Mouse (Mus musculus) kidney, embryonic 16.5 days (tissue): ENCODE measurements at regions not wholly inside any gene's neighbourhood (a gene's known extent, or its start where the extent isn't known, plus 50 kb on each side); places are given as distances from the start of the nearest gene placed in this dataset.

ENCODE experiments used
- ATAC-seq: fragments of 200-750 bp; cut with Nextera tagmentation; 2 replicates; pipeline ENCODE4 v1.8.0; 2017; ENCODE audit warnings: moderate TSS enrichment; ENCODE audit not compliant: low FRiP score, low TSS enrichment
- H3K27ac ChIP-seq: fragments of 300-500 bp; sonication (generic); 2 replicates; pipeline ENCODE4 v1.5.1; 2014; ENCODE audit warnings: low read length
- H3K27me3 ChIP-seq: fragments of 300-500 bp; sonication (generic); 2 replicates; pipeline ENCODE4 v1.6.1; 2014; ENCODE audit warnings: low read length, control low read depth, mixed read lengths; ENCODE audit not compliant: insufficient read depth
- H3K36me3 ChIP-seq: fragments of 300-500 bp; sonication (generic); 2 replicates; pipeline ENCODE4 v1.6.1; 2014; ENCODE audit warnings: low read length, control low read depth, mixed read lengths; ENCODE audit not compliant: insufficient read depth
- H3K4me1 ChIP-seq: fragments of 300-500 bp; sonication (generic); 2 replicates; pipeline ENCODE4 v1.6.1; 2014; ENCODE audit warnings: low read length, control low read depth, mixed read lengths; ENCODE audit not compliant: insufficient read depth
- H3K4me2 ChIP-seq: fragments of 300-500 bp; sonication (generic); replicated peaks from 2 replicates; pipeline ENCODE4 v1.6.1; 2014; ENCODE audit warnings: low read depth, low read length
- H3K4me3 ChIP-seq: fragments of 300-500 bp; sonication (generic); 2 replicates; pipeline ENCODE4 v1.5.1; 2014; ENCODE audit warnings: mild to moderate bottlenecking, low read length
- H3K9ac ChIP-seq: fragments of 300-500 bp; sonication (generic); replicated peaks from 2 replicates; pipeline ENCODE4 v1.6.1; 2014; ENCODE audit warnings: low read length
- H3K9me3 ChIP-seq: fragments of 300-500 bp; sonication (generic); 2 replicates; pipeline ENCODE4 v1.6.1; 2016; ENCODE audit warnings: low read length, control low read depth
- WGBS: fragments of 180-500 bp; shearing (Covaris S2); extraction: QIAGEN DNeasy Blood & Tissue Kit; methylation state at CpG from one replicate; pipeline ENCODE4 v1.1.7; 2014; 5-methylcytosine and 5-hydroxymethylcytosine counted together

DNA sequence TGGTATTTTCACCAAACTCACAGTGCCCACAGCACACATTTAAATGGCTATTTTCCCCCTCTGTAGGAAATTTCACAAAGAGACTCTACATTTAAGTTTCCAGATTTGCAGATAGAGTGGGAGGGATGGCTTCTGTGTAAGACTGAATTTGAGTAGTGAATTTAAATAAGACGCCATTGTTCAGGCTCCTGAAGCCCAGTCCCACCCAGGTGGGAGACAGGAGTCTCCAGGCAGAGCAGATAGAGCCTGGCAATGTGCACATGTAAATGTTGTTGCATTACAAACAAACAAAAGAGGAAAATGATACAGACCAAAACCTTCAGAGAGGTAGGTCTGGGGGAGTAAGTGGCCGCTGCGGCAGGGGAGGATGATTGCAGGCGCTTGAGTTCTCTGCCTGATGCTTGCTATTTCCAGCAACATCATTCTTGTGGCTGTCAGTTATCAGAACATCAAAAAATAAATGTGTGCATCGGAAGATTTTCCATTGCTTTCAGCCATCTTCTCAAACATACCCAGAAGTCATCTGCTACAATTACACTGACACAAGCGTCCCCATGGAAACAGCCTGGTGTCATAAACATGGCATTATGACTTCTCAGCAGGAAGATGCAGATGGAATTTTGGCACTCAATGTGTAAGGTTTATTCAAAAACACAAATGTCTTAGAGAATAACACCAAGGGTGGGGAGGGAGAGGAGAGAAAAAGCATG lies 318.5 kb downstream of the Phkb start:
- Histone ChIP-seq H3K36me3 (no peaks in the 10 kb centered on the region), H3K4me2 (no peak overlapping the region), H3K9ac (no peak overlapping the region), H3K4me3 (no peak overlapping the region), H3K4me1 (no peaks in the 10 kb centered on the region), H3K27ac (no peak overlapping the region), H3K27me3 (no peaks in the 10 kb centered on the region), H3K9me3 (no peaks in the 10 kb centered on the region)
- ATAC-seq: no peak
- 80% methylated on average over 6 of the region's 6 CpGs for WGBS

DNA sequence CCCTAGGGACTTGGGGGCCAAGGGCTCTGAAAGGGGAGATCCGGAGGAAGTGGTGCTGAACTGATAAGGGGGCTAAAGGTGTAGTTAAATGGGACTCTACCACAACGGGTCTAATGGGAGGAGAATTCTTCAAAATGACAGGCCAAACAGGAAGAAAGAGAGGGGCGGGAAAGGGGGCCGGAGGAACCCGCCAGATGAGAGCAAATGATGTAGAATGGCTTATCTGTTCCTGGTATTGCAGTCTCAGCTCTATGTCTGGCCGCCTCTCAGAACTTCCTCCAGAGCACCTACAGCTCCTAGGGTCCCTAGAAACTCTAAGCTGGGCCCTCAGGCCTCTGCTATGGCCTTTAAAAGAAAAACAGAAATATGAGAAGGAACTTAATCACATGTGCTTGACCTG lies 306.8 kb downstream of the Phkb start:
- no peak for ATAC-seq
- Histone ChIP-seq H3K36me3 (no peaks in the 10 kb centered on the region), H3K9ac (no peak overlapping the region), H3K27ac (no peak overlapping the region), H3K4me2 (no peak overlapping the region), H3K9me3 (no peaks in the 10 kb centered on the region), H3K4me1 (peaks cover 7% of the 10 kb centered on the region), H3K27me3 (no peaks in the 10 kb centered on the region), H3K4me3 (no peak overlapping the region)
- 21% methylated on average over 6 of the region's 6 CpGs for WGBS

GRCm38 (mm10) chr8:86125244-86125643 lies 284.5 kb downstream of the Phkb start:
- ATAC-seq: no peak
- H3K4me2 ChIP-seq: no peak overlapping the region
- no peak overlapping the region for H3K4me3 ChIP-seq
- H3K36me3 ChIP-seq: no peaks in the 10 kb centered on the region
- no peaks in the 10 kb centered on the region for H3K9me3 ChIP-seq
- H3K9ac ChIP-seq: no peak overlapping the region
- no peaks in the 10 kb centered on the region for H3K27me3 ChIP-seq
- WGBS: 78% methylated on average over 2 of the region's 2 CpGs
- H3K27ac ChIP-seq: no peak overlapping the region
- no peaks in the 10 kb centered on the region for H3K4me1 ChIP-seq

GRCm38 (mm10) chr8:86124655-86125054 lies 283.9 kb downstream of the Phkb start:
- no peak for ATAC-seq
- no peak overlapping the region for H3K4me2 ChIP-seq
- WGBS: 74% methylated on average over 1 of the region's 1 CpGs
- no peaks in the 10 kb centered on the region for H3K36me3 ChIP-seq
- no peaks in the 10 kb centered on the region for H3K27me3 ChIP-seq
- no peaks in the 10 kb centered on the region for H3K9me3 ChIP-seq
- no peaks in the 10 kb centered on the region for H3K4me1 ChIP-seq
- no peak overlapping the region for H3K9ac ChIP-seq
- H3K27ac ChIP-seq: no peak overlapping the region
- H3K4me3 ChIP-seq: no peak overlapping the region
